Mouse (Mus musculus) liver, postnatal 0 days (tissue): ENCODE data around the gene Cyth3.
A peak's percentile ranks its signal among the peaks of the same experiment; 100 is the strongest.

ENCODE experiments used
- CTCF ChIP-seq: sonication (generic); IDR thresholded peaks from 2 replicates; pipeline ENCODE4 v1.5.1; 2016; ENCODE audit warnings: antibody characterized with exemption, low read depth
- EP300 ChIP-seq: IDR thresholded peaks from 2 replicates; pipeline ENCODE4 v1.6.1; 2016; ENCODE audit warnings: antibody characterized with exemption, low read depth, mild to moderate bottlenecking

DNA sequence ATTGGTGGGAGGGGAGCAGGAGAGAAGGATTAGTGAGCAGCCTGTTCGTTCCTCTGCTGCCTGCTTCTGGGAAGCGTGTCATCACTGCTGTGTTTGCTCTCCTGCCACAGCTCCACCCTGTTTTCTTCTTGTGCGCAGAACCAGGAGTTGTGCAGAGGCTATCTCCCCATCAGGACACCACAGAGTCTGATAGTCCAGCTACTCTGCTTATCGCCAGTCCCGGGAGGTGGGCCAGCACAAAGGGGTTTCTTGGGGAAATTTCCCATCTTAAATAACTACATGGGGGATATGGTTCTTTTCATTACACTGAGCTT lies 11.3 kb downstream of the Cyth3 start:
- TF ChIP-seq CTCF (no peak), EP300 (peak; percentile 80)
